Mouse (Mus musculus) left cerebral cortex, adult 11 months (tissue): ENCODE results near the gene Nxpe5.

ENCODE experiments used
- DNase-seq: peaks from one replicate; pipeline ENCODE4 v3.0.0; 2022; ENCODE audit warnings: low spot score

Nxpe5 gene

GRCm38 (mm10) chr5:138277994-138278393, 52.3 kb downstream of the Nxpe5 start:
- DNase-seq, result no peak

- DNase-seq, result no peak
Measured at GRCm38 (mm10) chr5:138279585-138280424, 54.1 kb downstream of the Nxpe5 start, which contains the start of the genes Gm43720, Gpc2 and Stag3. TSS of gene Gm43720 (minus strand) at chr5:138279958. TSS of gene Gpc2 (minus strand) at chr5:138280005. TSS of gene Stag3 (plus strand) at chr5:138280240.

GRCm38 (mm10) chr5:138280425-138280768, 54.7 kb downstream of the Nxpe5 start:
- DNase-seq, result no peak

GRCm38 (mm10) chr5:138280829-138281228, 55.1 kb downstream of the Nxpe5 start:
- DNase-seq, result no peak

- DNase-seq, result no peak
Measured at GRCm38 (mm10) chr5:138281798-138282197, 56.1 kb downstream of the Nxpe5 start.

GRCm38 (mm10) chr5:138283540-138283939, 57.8 kb downstream of the Nxpe5 start:
- DNase-seq, result no peak

GRCm38 (mm10) chr5:138287861-138288260, 62.2 kb downstream of the Nxpe5 start:
- no peak for DNase-seq

GRCm38 (mm10) chr5:138291638-138292037, 65.9 kb downstream of the Nxpe5 start:
- DNase-seq, result no peak

- DNase-seq, result no peak
Measured at GRCm38 (mm10) chr5:138294158-138294557, 68.5 kb downstream of the Nxpe5 start.

GRCm38 (mm10) chr5:138299613-138300012, 73.9 kb downstream of the Nxpe5 start:
- DNase-seq, result no peak
